Mouse (Mus musculus) kidney, embryonic 16.5 days (tissue): ENCODE results near the gene Zgrf1. TPM values are rescaled to one million over a fixed set of nuclear protein-coding genes. Genes with fewer than 3 reads are reported as not detected.

ENCODE experiments used
- ATAC-seq: fragments of 200-750 bp; cut with Nextera tagmentation; 2 replicates; pipeline ENCODE4 v1.8.0; 2017; ENCODE audit warnings: moderate TSS enrichment; ENCODE audit not compliant: low FRiP score, low TSS enrichment
- H3K27ac ChIP-seq: fragments of 300-500 bp; sonication (generic); 2 replicates; pipeline ENCODE4 v1.5.1; 2014; ENCODE audit warnings: low read length
- H3K27me3 ChIP-seq: fragments of 300-500 bp; sonication (generic); 2 replicates; pipeline ENCODE4 v1.6.1; 2014; ENCODE audit warnings: low read length, control low read depth, mixed read lengths; ENCODE audit not compliant: insufficient read depth
- H3K36me3 ChIP-seq: fragments of 300-500 bp; sonication (generic); 2 replicates; pipeline ENCODE4 v1.6.1; 2014; ENCODE audit warnings: low read length, control low read depth, mixed read lengths; ENCODE audit not compliant: insufficient read depth
- H3K4me1 ChIP-seq: fragments of 300-500 bp; sonication (generic); 2 replicates; pipeline ENCODE4 v1.6.1; 2014; ENCODE audit warnings: low read length, control low read depth, mixed read lengths; ENCODE audit not compliant: insufficient read depth
- H3K4me2 ChIP-seq: fragments of 300-500 bp; sonication (generic); replicated peaks from 2 replicates; pipeline ENCODE4 v1.6.1; 2014; ENCODE audit warnings: low read depth, low read length
- H3K4me3 ChIP-seq: fragments of 300-500 bp; sonication (generic); 2 replicates; pipeline ENCODE4 v1.5.1; 2014; ENCODE audit warnings: mild to moderate bottlenecking, low read length
- H3K9ac ChIP-seq: fragments of 300-500 bp; sonication (generic); replicated peaks from 2 replicates; pipeline ENCODE4 v1.6.1; 2014; ENCODE audit warnings: low read length
- H3K9me3 ChIP-seq: fragments of 300-500 bp; sonication (generic); 2 replicates; pipeline ENCODE4 v1.6.1; 2016; ENCODE audit warnings: low read length, control low read depth
- WGBS: fragments of 180-500 bp; shearing (Covaris S2); extraction: QIAGEN DNeasy Blood & Tissue Kit; methylation state at CpG from one replicate; pipeline ENCODE4 v1.1.7; 2014; 5-methylcytosine and 5-hydroxymethylcytosine counted together
- polyA plus RNA-seq: library from polyadenylated mRNA; unstranded; fragments of >200 nt; fragmentation: Nextera tagmentation; extraction: Ambion mirVana; gene quantifications from 2 replicates; pipeline ENCODE4 v1.2.1, GENCODE M21; 2015

Zgrf1 gene
- polyA plus RNA-seq, 1 experiment from 2014 or later: 6.3 TPM

DNA sequence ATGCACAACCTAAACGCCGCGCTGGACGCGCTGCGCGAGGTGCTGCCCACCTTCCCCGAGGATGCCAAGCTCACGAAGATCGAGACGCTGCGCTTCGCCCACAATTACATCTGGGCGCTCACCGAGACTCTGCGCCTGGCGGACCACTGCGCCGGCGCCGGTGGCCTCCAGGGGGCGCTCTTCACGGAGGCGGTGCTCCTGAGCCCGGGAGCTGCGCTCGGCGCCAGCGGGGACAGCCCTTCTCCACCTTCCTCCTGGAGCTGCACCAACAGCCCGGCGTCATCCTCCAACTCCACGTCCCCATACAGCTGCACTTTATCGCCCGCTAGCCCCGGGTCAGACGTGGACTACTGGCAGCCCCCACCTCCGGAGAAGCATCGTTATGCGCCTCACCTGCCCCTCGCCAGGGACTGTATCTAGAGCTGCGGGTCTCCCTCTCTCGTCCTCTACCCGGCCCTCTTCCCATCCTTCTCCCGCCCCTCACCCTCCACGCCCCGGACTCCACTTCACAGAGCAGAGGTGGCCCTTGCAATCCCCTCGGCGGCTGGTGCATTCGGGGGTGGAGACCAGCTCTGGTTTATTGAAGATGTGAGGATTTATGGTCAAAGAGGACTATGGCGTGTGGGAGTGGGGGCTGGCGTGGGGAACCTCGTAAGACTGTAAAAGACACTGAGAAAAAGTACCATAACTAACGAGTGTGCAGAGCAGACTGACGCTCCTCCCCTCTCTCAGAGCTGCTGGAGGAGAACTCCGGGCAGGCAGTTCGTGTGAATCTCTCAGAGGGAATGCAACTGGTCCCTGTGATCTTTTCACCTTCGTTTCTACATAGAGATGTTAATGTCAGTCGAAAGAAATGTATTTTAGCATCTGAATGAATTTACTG, 81.1 kb downstream of the Zgrf1 start:
- under 1% methylated on average over 58 of the region's 58 CpGs for WGBS
- no peaks in the 10 kb centered on the region for H3K9me3 ChIP-seq
- H3K36me3 ChIP-seq: no peaks in the 10 kb centered on the region
- no peak overlapping the region for H3K27ac ChIP-seq
- no peak overlapping the region for H3K9ac ChIP-seq
- peak overlapping the region; percentile 65 for H3K4me2 ChIP-seq
- peak overlapping the region; percentile 44 for H3K4me3 ChIP-seq
- H3K4me1 ChIP-seq: peaks cover 26% of the 10 kb centered on the region
- ATAC-seq: peak; percentile 74
- H3K27me3 ChIP-seq: peaks cover 94% of the 10 kb centered on the region

DNA sequence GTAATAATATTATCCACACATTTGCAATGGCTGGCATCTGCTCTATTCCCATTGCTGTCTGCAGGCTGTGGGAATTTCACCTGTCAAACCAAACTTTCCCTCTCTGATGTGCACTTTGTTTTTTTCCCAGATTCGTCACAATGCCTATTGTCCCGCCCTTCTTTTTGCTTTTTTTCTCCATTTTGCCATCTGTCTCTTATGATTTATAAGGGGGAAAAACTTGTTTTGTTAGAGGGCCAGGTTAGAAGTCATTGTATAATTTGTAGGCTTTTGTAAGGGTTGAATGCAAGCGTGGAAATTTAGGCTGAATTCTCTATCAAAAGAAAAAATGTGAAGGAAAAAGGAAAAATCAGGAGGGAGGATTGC, 81.7 kb downstream of the Zgrf1 start:
- no peaks in the 10 kb centered on the region for H3K36me3 ChIP-seq
- H3K4me3 ChIP-seq: no peak overlapping the region
- H3K27me3 ChIP-seq: peaks cover 95% of the 10 kb centered on the region
- no peaks in the 10 kb centered on the region for H3K9me3 ChIP-seq
- no peak overlapping the region for H3K4me2 ChIP-seq
- no peak for ATAC-seq
- 5% methylated on average over 3 of the region's 3 CpGs for WGBS
- H3K4me1 ChIP-seq: peaks cover 29% of the 10 kb centered on the region
- H3K9ac ChIP-seq: no peak overlapping the region
- no peak overlapping the region for H3K27ac ChIP-seq

DNA sequence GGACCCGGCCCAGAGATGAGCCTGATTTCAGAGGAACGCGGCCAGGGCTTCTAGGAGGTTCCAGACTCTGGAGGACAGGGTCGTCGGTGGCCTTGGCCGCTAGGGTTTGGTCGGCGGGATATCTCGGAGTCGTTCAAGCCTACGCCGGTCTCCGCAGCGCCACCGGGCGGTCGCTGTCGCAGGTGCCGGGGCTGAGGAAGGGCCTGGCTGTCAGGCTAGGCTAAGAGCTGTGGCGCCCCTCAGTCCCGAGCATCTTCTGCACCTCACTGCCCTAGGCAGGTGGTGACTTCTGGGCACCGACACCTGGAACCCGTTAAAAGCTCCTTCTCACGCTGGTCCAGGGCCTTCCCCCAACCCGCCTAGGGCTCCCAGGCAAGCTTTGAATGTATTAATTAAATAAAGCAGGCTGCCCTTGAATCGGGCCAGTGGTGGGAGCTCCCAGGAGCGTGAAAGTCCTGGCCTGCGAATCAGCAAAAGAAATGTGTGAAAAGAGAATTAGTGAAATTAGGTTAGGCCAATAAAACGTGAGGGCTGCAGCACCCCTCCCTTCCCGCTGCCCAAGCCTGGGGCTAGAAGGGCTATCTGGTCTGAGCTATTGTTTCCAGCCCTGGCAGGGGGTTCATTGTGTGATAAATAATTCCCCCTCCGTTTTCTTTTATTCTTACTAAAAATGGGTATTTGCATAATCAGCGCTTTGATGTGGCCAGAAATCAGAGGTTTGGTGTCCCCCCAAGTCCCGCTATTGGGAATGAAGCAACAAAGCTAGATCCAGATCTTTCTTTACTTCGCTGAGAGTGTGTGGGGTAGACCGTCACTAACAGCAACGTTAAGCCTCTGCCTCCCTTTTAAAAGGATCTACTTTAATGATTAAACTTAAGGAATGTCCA, 86.8 kb downstream of the Zgrf1 start:
- Histone ChIP-seq H3K4me1 (peaks cover 4% of the 10 kb centered on the region; the same call in 1 of the 2 replicates), H3K9me3 (no peaks in the 10 kb centered on the region), H3K4me3 (no peak overlapping the region), H3K27ac (no peak overlapping the region), H3K4me2 (peak overlapping the region; percentile 34), H3K9ac (no peak overlapping the region), H3K36me3 (no peaks in the 10 kb centered on the region), H3K27me3 (peaks cover 91% of the 10 kb centered on the region)
- under 1% methylated on average over 36 of the region's 36 CpGs for WGBS
- ATAC-seq: peak; percentile 76

GRCm38 (mm10) chr3:127640762-127641700, 87.7 kb downstream of the Zgrf1 start:
- no peaks in the 10 kb centered on the region for H3K9me3 ChIP-seq
- no peak overlapping the region for H3K27ac ChIP-seq
- peaks cover 93% of the 10 kb centered on the region for H3K27me3 ChIP-seq
- H3K9ac ChIP-seq: no peak overlapping the region
- 1% methylated on average over 37 of the region's 37 CpGs for WGBS
- H3K36me3 ChIP-seq: no peaks in the 10 kb centered on the region
- peak overlapping the region; percentile 34 for H3K4me2 ChIP-seq
- peak overlapping the region; percentile 24; the same call in 1 of the 2 replicates for H3K4me3 ChIP-seq
- peaks cover 4% of the 10 kb centered on the region; the same call in 1 of the 2 replicates for H3K4me1 ChIP-seq
- peak; percentile 44; the same call in 1 of the 2 replicates for ATAC-seq

DNA sequence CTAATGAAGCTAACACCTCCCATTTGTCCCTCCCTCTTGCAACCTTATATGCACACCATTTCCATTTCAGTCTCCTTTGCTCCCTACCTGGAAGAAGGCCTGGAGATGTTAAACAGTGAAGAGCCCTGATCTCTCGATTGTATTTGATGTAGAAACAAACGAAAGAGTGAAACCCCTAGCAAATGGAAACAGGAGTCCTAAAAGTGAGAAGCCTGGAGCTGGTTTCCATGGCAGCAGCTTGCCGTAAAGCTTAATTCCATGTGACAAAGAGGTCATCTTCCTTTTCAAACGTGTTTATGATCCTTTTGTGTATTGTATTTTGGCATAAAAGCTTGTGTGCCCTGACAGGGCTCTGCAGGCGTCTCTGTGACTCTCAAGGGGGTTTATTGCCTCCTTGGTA, 88.9 kb downstream of the Zgrf1 start:
- ATAC-seq: no peak

DNA sequence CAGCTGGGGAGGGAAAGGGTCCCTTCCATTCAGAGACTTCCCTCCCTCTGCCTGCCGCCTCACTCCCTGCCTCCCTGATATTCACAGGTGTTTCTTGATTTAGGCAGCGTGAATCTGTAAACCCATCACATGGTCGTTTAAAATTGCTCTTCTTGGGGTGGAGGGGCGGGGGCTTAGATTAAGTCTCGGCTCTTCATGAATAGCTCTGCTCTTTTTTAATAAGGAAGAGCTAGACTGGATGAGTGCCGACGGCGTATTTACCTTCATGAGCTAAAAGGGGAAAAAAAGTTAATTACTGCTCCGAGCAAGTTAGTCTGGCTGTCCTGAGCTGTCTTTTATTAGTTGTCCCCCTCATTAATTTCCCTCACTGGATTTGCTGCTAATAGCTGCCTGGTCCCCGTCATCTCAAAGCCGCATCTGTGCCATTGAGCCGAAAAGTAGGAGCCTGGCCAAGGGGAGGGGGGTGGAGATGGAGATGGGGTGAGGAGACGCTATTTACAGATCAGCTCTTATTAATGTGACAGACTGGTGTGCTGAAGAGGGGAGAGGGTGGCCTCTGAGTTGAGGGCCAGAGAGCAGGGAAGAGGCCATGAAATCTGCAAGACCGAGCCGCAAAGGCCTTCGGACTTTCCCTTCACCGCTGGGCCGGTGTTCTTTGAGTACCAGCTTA, 93.0 kb downstream of the Zgrf1 start:
- peaks cover 57% of the 10 kb centered on the region for H3K27me3 ChIP-seq
- WGBS: 59% methylated on average over 18 of the region's 18 CpGs
- no peak overlapping the region for H3K4me3 ChIP-seq

More for the DNA sequence above, 88.9 kb downstream of the Zgrf1 start:
- H3K4me1 ChIP-seq: peaks cover 4% of the 10 kb centered on the region; the same call in 1 of the 2 replicates
- 5% methylated on average over 5 of the region's 5 CpGs for WGBS
- no peak overlapping the region for H3K4me2 ChIP-seq
- H3K27me3 ChIP-seq: peaks cover 95% of the 10 kb centered on the region
- H3K4me3 ChIP-seq: no peak overlapping the region
- no peaks in the 10 kb centered on the region for H3K9me3 ChIP-seq
- H3K36me3 ChIP-seq: no peaks in the 10 kb centered on the region
- H3K27ac ChIP-seq: no peak overlapping the region
- no peak overlapping the region for H3K9ac ChIP-seq

GRCm38 (mm10) chr3:127651742-127652653, 98.7 kb downstream of the Zgrf1 start:
- H3K4me1 ChIP-seq: no peaks in the 10 kb centered on the region
- WGBS: 67% methylated on average over 7 of the region's 7 CpGs
- no peak overlapping the region for H3K27ac ChIP-seq
- H3K9ac ChIP-seq: no peak overlapping the region
- H3K4me3 ChIP-seq: no peak overlapping the region
- no peaks in the 10 kb centered on the region for H3K36me3 ChIP-seq
- ATAC-seq: no peak
- no peak overlapping the region for H3K4me2 ChIP-seq
- H3K9me3 ChIP-seq: no peaks in the 10 kb centered on the region
- peaks cover 4% of the 10 kb centered on the region for H3K27me3 ChIP-seq

More for the DNA sequence above, 93.0 kb downstream of the Zgrf1 start:
- Histone ChIP-seq H3K36me3 (no peaks in the 10 kb centered on the region), H3K9ac (no peak overlapping the region), H3K9me3 (no peaks in the 10 kb centered on the region), H3K4me1 (no peaks in the 10 kb centered on the region), H3K27ac (no peak overlapping the region), H3K4me2 (no peak overlapping the region)
- ATAC-seq: no peak

GRCm38 (mm10) chr3:127660712-127661111, 107.4 kb downstream of the Zgrf1 start:
- Histone ChIP-seq H3K9me3 (no peaks in the 10 kb centered on the region), H3K36me3 (no peaks in the 10 kb centered on the region), H3K4me2 (no peak overlapping the region), H3K27ac (no peak overlapping the region), H3K9ac (no peak overlapping the region), H3K27me3 (no peaks in the 10 kb centered on the region), H3K4me1 (no peaks in the 10 kb centered on the region), H3K4me3 (no peak overlapping the region)
- no peak for ATAC-seq
- WGBS: 81% methylated on average over 7 of the region's 7 CpGs
